Mouse (Mus musculus) layer of hippocampus, adult 9-11 months (tissue): ENCODE results near the gene Zfp146.
"Not testable (repeated sequence)": the region's sequence is repeated elsewhere in the genome, so short reads cannot be mapped to it uniquely, and the experiment has no call there.

Experiments used
- DNase-seq: peaks from one replicate; pipeline ENCODE4 v3.0.0; 2022

Gene Zfp146

DNA sequence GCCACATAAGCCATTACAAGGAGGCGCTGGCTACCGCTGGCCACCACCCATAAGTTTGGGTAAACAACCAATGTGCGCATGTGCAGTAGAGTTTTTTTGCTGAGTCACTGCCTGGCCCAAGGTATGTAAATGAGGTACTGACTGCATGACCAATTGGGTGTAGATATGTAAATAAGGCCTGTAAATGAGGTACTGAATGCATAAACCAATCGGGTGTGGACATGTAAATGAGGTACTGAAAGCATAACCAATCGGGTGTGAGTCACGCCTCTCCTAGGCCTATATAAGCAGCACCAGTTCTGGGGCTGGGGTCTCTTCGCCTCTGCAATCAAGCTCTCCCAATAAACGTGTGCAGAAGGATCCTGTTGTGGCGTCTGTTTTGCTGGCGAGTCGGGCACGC, 51.6 kb downstream of the Zfp146 start:
- not testable (repeated sequence) for DNase-seq

DNA sequence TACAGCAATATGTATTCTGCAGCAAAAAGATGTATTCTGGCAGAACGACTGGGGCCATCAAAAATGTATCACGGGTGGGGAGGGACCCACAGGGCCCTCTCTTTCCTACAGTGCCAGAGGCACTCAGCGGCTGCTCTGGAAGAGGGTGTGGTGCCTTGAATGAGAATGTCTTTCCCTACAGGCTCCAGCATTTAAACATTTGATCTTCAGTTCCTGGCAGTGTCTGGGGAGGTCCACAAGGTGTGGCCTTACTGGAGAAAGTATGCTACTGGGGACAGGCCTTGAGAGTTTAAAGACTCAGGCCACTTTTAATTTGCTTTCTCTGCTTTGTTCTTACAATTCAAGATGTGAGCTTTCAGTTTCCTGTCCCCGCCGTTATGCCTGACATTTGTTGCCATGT, 53.5 kb downstream of the Zfp146 start:
- no peak for DNase-seq
